Mouse (Mus musculus): ENCODE results near the gene Lrrk1.
A peak's percentile ranks its signal among the peaks of the same experiment; 100 is the strongest.

Gene Lrrk1

GRCm38 (mm10) chr7:66339625-66340024 lies 48.5 kb downstream of the Lrrk1 start:
- no peak for DNase-seq (ENCODE audit: low spot score in 2 of 2)

DNA sequence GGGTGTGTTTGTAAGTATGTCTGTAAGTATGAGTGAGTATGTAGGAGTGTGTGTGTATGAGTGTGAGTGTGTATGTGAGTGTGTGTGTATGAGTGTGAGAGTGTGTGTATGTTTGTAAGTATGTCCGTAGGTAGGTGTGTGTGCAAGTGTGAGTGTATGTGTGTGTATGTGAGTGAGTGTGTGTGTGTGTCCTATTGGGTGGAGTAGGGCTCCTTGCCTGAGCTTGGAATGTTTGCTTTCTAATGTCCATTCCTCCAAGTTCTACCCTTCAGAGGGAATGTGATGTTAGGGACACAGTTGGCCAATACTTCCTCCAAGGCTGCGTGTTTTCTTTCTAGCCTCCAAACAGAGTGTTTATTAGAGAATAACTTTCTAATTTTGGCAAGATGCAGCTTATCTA lies 51.2 kb downstream of the Lrrk1 start:
- DNase-seq (ENCODE audit: low spot score in 2 of 2) = no peak

DNA sequence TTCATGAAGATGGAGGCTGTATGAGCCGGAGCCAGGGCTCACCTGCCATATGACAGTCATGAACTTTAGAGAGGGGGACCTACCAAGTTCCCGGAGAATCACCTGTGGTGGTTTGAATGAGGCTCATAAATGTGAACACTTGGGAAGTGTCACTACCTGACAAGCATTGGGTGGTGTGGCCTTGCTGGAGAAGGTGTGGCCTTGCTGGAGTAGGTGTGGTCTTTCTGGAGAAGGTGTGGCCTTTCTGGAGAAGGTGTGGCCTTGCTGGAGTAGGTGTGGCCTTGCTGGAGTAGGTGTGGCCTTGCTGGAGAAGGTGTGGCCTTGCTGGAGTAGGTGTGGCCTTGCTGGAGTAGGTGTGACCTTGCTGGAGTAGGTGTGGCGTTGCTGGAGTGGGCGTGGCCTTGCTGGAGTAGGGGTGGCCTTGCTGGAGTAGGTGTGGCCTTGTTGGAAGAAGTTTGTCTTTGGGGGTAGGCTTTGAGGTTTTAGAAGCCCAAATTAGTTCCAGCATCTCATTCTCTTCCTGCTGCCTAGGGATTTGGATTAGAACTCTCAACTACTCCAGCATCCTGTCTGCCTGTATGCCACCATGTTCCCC lies 54.1 kb downstream of the Lrrk1 start:
- DNase-seq (ENCODE audit: low spot score in 2 of 2) = no peak

- no peak for DNase-seq (ENCODE audit: low spot score in 2 of 2)
These were observed 55.8 kb downstream of the Lrrk1 start for GRCm38 (mm10) chr7:66332340-66332739.

GRCm38 (mm10) chr7:66330610-66331009 lies 57.5 kb downstream of the Lrrk1 start:
- no peak for DNase-seq (ENCODE audit: low spot score in 2 of 2)

- no peak for DNase-seq (ENCODE audit: low spot score in 2 of 2)
These were observed 60.6 kb downstream of the Lrrk1 start for GRCm38 (mm10) chr7:66327516-66327915.

- no peak for DNase-seq (ENCODE audit: low spot score in 2 of 2)
These were observed 62.6 kb downstream of the Lrrk1 start for GRCm38 (mm10) chr7:66325419-66326053.

DNA sequence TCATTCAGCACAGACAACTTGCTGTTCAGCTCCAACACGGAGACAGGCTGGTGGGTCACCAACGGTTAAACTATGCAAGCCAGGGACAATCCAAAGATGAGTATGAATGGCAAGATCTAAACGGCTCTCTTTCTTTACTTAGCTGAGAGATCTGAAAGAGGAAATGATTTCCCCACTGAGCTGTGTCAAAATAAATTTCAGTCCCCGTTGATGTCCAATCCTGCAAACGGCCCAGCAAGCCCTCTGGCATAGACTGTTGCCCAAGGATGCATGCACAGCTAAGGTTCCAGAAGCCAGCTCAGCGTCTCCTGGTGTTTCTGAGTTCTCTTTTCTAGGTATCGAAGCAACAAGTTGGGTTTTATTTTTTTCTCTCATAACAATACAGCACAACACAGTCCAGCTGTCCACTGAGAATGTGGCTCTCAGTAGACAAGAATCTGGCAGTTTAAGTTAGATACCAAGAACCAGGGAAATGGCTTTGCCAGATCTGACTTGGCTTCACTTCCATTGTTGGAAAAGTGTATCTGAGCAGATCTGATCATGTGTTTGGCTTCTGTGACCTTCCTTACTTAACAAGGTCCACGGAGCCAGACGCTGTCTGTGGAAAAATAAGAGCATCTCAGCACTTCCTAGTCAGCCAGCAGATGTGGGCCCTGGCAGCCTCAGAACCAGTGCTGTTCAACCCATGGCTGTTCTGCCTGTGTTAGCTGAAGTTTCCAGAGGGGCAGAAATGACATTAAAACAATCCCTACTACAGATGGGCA lies 64.7 kb downstream of the Lrrk1 start:
- DNase-seq (ENCODE audit: low spot score in 2 of 2) = no peak

DNA sequence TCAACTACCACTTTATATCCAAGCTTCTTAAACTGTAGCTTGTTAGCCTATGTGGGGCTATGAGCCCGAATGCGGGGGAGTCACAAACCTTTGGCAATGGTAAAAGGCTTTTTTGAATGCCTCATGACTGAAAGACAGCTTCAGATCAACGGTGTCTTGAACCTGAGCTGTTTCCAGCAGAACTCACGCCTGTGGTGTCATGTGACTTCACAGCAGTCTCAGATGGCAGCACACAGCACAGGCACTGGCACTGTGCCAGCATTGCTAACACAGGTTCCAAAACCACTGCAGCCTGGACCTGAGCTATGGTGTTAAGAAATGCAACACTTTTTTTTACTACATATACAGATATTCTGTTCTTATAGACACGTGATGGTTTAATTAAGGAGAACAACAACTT lies 67.2 kb downstream of the Lrrk1 start:
- DNase-seq (ENCODE audit: low spot score in 2 of 2) = no peak

GRCm38 (mm10) chr7:66318147-66318546 lies 70.0 kb downstream of the Lrrk1 start:
- DNase-seq (ENCODE audit: low spot score in 2 of 2) = no peak

- no peak for DNase-seq (ENCODE audit: low spot score in 2 of 2)
These were observed 77.2 kb downstream of the Lrrk1 start for GRCm38 (mm10) chr7:66310670-66311656.

GRCm38 (mm10) chr7:66309950-66310669 lies 78.0 kb downstream of the Lrrk1 start:
- peak in 1 of 2 experiments; percentile 69 for DNase-seq (ENCODE audit: low spot score in 2 of 2)

DNA sequence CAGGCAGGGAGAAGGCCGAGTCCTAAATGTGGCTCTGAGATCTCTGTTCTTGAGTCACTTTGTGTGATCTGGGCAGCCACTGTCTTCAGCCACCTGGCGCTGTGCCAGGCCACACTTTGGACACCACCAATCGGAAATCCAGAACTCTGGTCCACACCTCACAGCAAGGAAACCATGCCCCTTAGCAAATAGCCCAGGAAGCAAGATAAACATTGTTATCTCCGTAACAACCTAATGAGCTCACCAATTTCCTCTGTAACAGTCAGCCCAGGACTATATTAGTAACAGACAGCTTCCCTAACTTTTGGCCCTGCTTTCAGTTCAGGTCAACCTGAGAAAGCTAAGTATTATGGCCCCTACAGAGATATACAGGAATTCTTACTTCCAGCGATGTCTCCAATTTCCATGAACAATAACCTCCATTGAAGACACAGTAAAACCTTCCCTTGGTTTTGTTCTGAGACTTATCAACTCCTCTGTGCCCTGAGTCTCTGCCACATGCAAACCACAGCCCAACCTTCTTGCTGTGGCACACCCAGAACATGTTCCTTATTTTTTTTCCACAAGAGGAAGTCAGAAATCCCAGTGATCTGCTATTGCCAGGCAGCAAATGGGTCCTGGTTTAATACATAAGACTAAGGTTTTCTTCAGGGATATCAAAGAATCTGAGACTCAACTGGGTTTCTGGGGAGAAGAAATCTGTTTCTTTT lies 78.8 kb downstream of the Lrrk1 start:
- no peak for DNase-seq (ENCODE audit: low spot score in 2 of 2)

DNA sequence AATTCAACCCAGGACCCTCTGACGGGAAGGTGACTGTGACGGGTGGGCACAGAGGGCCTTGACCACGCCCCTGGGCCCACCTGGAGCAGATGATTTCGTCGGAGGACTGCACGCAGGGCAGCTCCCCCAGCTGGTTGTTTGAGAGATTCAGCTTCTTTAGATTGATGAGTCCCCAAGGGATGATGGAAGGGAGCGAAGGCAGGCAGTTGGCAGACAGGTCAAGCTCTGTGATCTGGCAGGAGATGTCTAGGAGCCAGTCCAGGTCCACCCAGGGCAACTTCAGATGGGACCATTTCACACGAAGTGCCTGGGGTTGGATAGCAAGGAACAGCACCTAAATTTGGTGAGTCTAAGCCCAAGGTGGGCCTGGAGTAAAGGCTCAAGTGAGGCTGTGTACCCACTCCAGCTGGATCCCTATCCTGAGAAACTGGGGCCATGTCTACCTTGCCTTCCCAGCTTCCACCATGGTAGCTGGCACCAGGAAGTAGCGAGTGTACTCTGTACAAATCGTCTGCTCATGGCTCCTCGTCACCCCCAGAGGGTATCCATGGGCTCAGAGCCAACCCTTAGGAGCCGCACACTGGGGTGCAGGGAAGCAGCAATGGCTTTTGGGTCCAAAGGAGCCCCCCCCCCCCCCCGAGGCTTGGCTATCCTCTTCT lies 79.4 kb downstream of the Lrrk1 start:
- no peak for DNase-seq (ENCODE audit: low spot score in 2 of 2)

DNA sequence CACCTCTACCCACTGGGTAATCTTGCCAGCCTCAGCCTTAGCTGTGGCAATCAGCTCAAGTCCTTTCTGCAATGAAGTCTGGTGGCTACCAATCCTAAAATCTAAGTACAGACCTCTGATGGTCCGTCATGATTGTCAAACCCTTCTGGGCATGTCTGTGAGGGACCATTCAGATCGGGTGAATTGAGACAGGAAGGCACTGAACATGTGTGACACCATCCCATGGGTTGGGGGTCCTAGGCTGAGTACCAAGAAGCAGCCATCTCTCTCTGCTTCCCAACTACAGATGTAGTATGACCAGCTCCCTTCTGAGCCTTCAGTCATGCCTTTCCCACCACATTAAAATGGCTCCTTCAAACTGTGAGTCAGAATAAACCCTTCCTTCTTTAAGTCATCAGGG lies 80.4 kb downstream of the Lrrk1 start:
- DNase-seq (ENCODE audit: low spot score in 2 of 2) = no peak

DNA sequence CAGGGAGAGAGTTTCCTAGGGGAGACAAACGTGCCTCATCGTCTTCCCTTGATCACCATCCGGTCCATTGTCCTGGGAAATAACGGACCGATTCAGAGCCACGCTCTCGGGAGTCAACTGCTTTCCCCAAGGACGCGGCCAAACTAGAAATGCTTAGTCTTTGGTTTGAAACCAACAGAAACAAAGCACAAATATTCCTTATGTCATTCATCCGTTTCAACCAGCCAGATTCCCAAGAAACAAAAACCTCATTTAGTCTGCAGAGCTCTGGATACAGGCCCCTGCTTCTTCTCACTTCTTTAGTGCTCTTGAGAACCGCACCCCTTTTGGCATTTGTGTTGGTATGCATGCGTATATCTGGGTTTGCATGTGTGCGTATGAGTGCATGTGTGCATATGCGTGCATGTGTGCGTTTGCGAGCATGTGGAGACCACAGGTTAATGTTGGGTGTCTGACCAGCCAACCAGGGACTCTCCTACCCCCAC lies 82.4 kb downstream of the Lrrk1 start:
- DNase-seq (ENCODE audit: low spot score in 2 of 2) = no peak

- DNase-seq (ENCODE audit: low spot score in 2 of 2) = no peak
These were observed 83.0 kb downstream of the Lrrk1 start for GRCm38 (mm10) chr7:66304993-66305713.

GRCm38 (mm10) chr7:66303922-66304660 lies 84.1 kb downstream of the Lrrk1 start:
- DNase-seq (ENCODE audit: low spot score in 2 of 2) = no peak

Data from left cerebral cortex, adult 9 months (tissue).